Mouse (Mus musculus) heart, embryonic 11.5 days (tissue): ENCODE measurements around the gene Dapk1. TPM values are rescaled to one million over a fixed set of nuclear protein-coding genes. Genes with fewer than 3 reads are reported as not detected.

Experiments used
- ATAC-seq: fragments of 200-750 bp; cut with Nextera tagmentation; replicated peaks from 2 replicates; pipeline ENCODE4 v1.8.0; 2017; ENCODE audit warnings: moderate library complexity; ENCODE audit not compliant: insufficient number of reproducible peaks, low FRiP score, low TSS enrichment
- H3K27ac ChIP-seq: fragments of 300-500 bp; sonication (generic); 2 replicates; pipeline ENCODE4 v1.5.1; 2014; ENCODE audit warnings: mild to moderate bottlenecking, low read depth, low read length
- H3K27me3 ChIP-seq: fragments of 300-500 bp; sonication (generic); 2 replicates; pipeline ENCODE4 v1.6.1; 2014; ENCODE audit warnings: mild to moderate bottlenecking, low read length, mixed read lengths; ENCODE audit not compliant: control insufficient read depth, insufficient read depth
- H3K36me3 ChIP-seq: fragments of 300-500 bp; sonication (generic); 2 replicates; pipeline ENCODE4 v1.6.1; 2014; ENCODE audit warnings: mild to moderate bottlenecking, low read length, moderate library complexity, mixed read lengths; ENCODE audit not compliant: control insufficient read depth, insufficient read depth
- H3K4me1 ChIP-seq: fragments of 300-500 bp; sonication (generic); 2 replicates; pipeline ENCODE4 v1.6.1; 2014; ENCODE audit warnings: low read length; ENCODE audit not compliant: control insufficient read depth, insufficient read depth
- H3K4me2 ChIP-seq: fragments of 300-500 bp; sonication (generic); 2 replicates; pipeline ENCODE4 v1.6.1; 2014; ENCODE audit warnings: mild to moderate bottlenecking, moderate library complexity
- H3K4me3 ChIP-seq: fragments of 300-500 bp; sonication (generic); 2 replicates; pipeline ENCODE4 v1.5.1; 2014; ENCODE audit warnings: low read depth, low read length
- H3K9ac ChIP-seq: fragments of 300-500 bp; sonication (generic); 2 replicates; pipeline ENCODE4 v1.6.1; 2014; ENCODE audit warnings: mild to moderate bottlenecking, low read depth, low read length, moderate library complexity
- H3K9me3 ChIP-seq: fragments of 300-500 bp; sonication (generic); replicated peaks from 2 replicates; pipeline ENCODE4 v1.6.1; 2016; ENCODE audit warnings: low read length; ENCODE audit not compliant: control insufficient read depth
- WGBS: fragments of 180-500 bp; shearing (Covaris S2); extraction: QIAGEN DNeasy Blood & Tissue Kit; methylation state at CpG from one replicate; pipeline ENCODE4 v1.1.7; 2014; ENCODE audit not compliant: insufficient replicate concordance; 5-methylcytosine and 5-hydroxymethylcytosine counted together
- polyA plus RNA-seq: library from polyadenylated mRNA; unstranded; fragments of >200 nt; fragmentation: Nextera tagmentation; extraction: Ambion mirVana; gene quantifications from 2 replicates; pipeline ENCODE4 v1.2.1, GENCODE M21; 2014

Dapk1 gene
- polyA plus RNA-seq, 1 experiment from 2014 or later: 9.8 TPM

GRCm38 (mm10) chr13:60672882-60673675 is 71.3 kb downstream of the Dapk1 start:
- peaks cover 42% of the 10 kb centered on the region for H3K4me1 ChIP-seq
- no peak overlapping the region for H3K4me3 ChIP-seq
- no peaks in the 10 kb centered on the region for H3K27me3 ChIP-seq
- no peak overlapping the region for H3K27ac ChIP-seq
- H3K36me3 ChIP-seq: no peaks in the 10 kb centered on the region; the same call in 1 of the 2 replicates
- no peaks in the 10 kb centered on the region for H3K9me3 ChIP-seq
- H3K4me2 ChIP-seq: no peak overlapping the region
- ATAC-seq: no peak; the same call in 1 of the 2 replicates
- no peak overlapping the region for H3K9ac ChIP-seq
- WGBS: 57% methylated on average over 11 of the region's 11 CpGs

- WGBS: 23% methylated on average over 2 of the region's 2 CpGs
- no peaks in the 10 kb centered on the region for H3K27me3 ChIP-seq
- H3K36me3 ChIP-seq: no peaks in the 10 kb centered on the region; the same call in 1 of the 2 replicates
- H3K4me1 ChIP-seq: peaks cover 42% of the 10 kb centered on the region
- no peak overlapping the region for H3K9ac ChIP-seq
- no peak overlapping the region for H3K4me3 ChIP-seq
- H3K4me2 ChIP-seq: no peak overlapping the region
- no peak overlapping the region for H3K27ac ChIP-seq
- ATAC-seq: no peak
- H3K9me3 ChIP-seq: no peaks in the 10 kb centered on the region
Measured at GRCm38 (mm10) chr13:60674301-60674700, 72.6 kb downstream of the Dapk1 start.

GRCm38 (mm10) chr13:60674911-60675310 is 73.2 kb downstream of the Dapk1 start:
- no peak overlapping the region for H3K4me2 ChIP-seq
- no peak overlapping the region for H3K27ac ChIP-seq
- WGBS: 36% methylated on average over 9 of the region's 9 CpGs
- no peaks in the 10 kb centered on the region for H3K9me3 ChIP-seq
- H3K36me3 ChIP-seq: no peaks in the 10 kb centered on the region; the same call in 1 of the 2 replicates
- no peak overlapping the region for H3K4me3 ChIP-seq
- peaks cover 42% of the 10 kb centered on the region for H3K4me1 ChIP-seq
- no peaks in the 10 kb centered on the region for H3K27me3 ChIP-seq
- ATAC-seq: no peak
- no peak overlapping the region for H3K9ac ChIP-seq

- Histone ChIP-seq H3K27me3 (no peaks in the 10 kb centered on the region), H3K36me3 (no peaks in the 10 kb centered on the region), H3K9me3 (no peaks in the 10 kb centered on the region), H3K4me1 (peaks cover 42% of the 10 kb centered on the region), H3K9ac (no peak overlapping the region), H3K4me3 (no peak overlapping the region), H3K4me2 (no peak overlapping the region), H3K27ac (no peak overlapping the region)
- WGBS: 26% methylated on average over 4 of the region's 4 CpGs
- no peak for ATAC-seq
Measured at GRCm38 (mm10) chr13:60675416-60675815, 73.7 kb downstream of the Dapk1 start.

GRCm38 (mm10) chr13:60678912-60679311 is 77.2 kb downstream of the Dapk1 start:
- Histone ChIP-seq H3K4me3 (no peak overlapping the region), H3K4me2 (no peak overlapping the region), H3K27me3 (no peaks in the 10 kb centered on the region), H3K4me1 (peaks cover 23% of the 10 kb centered on the region), H3K27ac (no peak overlapping the region), H3K9me3 (no peaks in the 10 kb centered on the region), H3K9ac (no peak overlapping the region), H3K36me3 (no peaks in the 10 kb centered on the region)
- 67% methylated on average over 6 of the region's 6 CpGs for WGBS
- no peak for ATAC-seq

GRCm38 (mm10) chr13:60682714-60683695 is 81.3 kb downstream of the Dapk1 start:
- ATAC-seq: no peak
- no peaks in the 10 kb centered on the region for H3K36me3 ChIP-seq
- no peak overlapping the region for H3K4me2 ChIP-seq
- WGBS: 72% methylated on average over 15 of the region's 15 CpGs
- H3K9ac ChIP-seq: no peak overlapping the region
- no peak overlapping the region for H3K4me3 ChIP-seq
- H3K9me3 ChIP-seq: no peaks in the 10 kb centered on the region
- peaks cover 28% of the 10 kb centered on the region for H3K4me1 ChIP-seq
- no peaks in the 10 kb centered on the region for H3K27me3 ChIP-seq
- H3K27ac ChIP-seq: no peak overlapping the region

GRCm38 (mm10) chr13:60684050-60684760 is 82.5 kb downstream of the Dapk1 start:
- Histone ChIP-seq H3K27ac (peak overlapping the region; percentile 29; the same call in 1 of the 2 replicates), H3K4me3 (no peak overlapping the region), H3K4me2 (no peak overlapping the region), H3K4me1 (peaks cover 31% of the 10 kb centered on the region), H3K27me3 (no peaks in the 10 kb centered on the region), H3K9ac (peak overlapping the region; percentile 24; the same call in 1 of the 2 replicates), H3K36me3 (no peaks in the 10 kb centered on the region), H3K9me3 (no peaks in the 10 kb centered on the region)
- ATAC-seq: no peak
- 45% methylated on average over 10 of the region's 10 CpGs for WGBS

GRCm38 (mm10) chr13:60684806-60685205 is 83.1 kb downstream of the Dapk1 start:
- no peak for ATAC-seq
- Histone ChIP-seq H3K4me2 (no peak overlapping the region), H3K27me3 (no peaks in the 10 kb centered on the region), H3K4me3 (no peak overlapping the region), H3K9me3 (no peaks in the 10 kb centered on the region), H3K4me1 (peaks cover 31% of the 10 kb centered on the region), H3K9ac (no peak overlapping the region), H3K36me3 (no peaks in the 10 kb centered on the region), H3K27ac (peak overlapping the region; percentile 59; the same call in 1 of the 2 replicates)
- 71% methylated on average over 8 of the region's 8 CpGs for WGBS
